Mouse (Mus musculus) spleen, postnatal 14 days (tissue): Measurements from ENCODE around the gene Bex6.
A peak's percentile ranks its signal among the peaks of the same experiment; 100 is the strongest.

Source experiments
- DNase-seq, 2 experiments: peaks; one replicate each; pipeline ENCODE4 v3.0.0; 2021 to 2022; ENCODE audit warnings: low spot score in 2 of 2

Gene Bex6

DNA sequence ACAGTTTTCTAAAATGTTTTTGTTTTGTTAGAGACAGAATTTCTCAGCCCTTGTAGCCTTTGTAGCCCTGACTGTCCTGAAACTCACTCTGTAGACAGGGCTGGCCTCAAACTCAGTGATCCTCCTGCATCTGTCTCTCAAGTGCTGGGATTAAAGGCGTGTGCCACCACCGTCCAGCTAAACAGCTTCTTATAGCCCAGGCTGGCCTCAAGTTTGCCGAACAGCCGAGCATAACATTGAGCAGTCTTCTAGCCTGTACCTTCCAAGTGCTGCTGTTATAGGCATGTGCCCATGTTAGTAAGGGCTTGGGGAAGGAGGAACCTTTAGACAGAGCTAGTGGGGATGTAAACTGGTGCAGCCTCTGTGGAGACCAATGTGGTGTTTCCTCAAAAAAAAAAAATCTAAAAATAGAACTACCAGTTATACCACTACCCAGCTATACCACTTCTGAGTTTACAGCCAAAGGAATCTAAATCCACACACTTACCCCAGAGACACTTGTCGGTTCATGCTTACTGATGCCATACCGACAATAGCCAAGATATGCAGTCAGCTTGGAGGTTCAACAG, at the start of gene Bex6:
Bex6 (plus strand) TSS at position 491 of the 569 bp plus-strand sequence.
- DNase-seq: no peak

DNA sequence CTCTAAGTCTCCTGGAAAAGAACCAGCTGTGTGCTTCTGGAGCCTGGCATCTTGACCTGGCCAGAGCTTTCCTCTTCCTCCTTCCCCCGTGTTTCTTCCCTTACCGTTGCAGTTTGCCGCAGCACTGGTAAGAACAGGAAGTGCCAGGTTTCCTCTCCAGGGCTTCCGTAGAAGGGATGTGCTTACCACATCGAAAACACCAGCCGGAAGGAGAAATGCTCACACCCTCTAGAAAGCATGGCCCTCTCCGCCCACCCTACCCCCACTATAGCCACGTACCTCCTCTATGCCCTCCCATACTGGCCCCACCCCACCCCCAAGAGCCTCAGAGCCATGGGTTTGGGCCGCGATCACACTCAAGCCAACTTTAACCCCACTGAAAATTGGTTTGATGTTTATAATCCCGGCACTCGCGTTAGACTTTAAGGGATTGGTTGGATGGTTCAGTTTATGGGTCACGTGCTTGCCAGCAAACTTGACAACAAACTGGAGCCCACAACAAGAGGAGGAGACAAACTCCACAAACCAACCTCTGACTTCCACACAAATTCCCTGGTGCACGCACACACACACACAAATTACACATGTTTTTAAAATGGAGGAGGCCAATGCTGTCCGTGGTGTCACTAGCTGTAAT, 49.3 kb upstream of the Bex6 start:
- peak in 1 of 2 experiments; percentile 46 for DNase-seq

DNA sequence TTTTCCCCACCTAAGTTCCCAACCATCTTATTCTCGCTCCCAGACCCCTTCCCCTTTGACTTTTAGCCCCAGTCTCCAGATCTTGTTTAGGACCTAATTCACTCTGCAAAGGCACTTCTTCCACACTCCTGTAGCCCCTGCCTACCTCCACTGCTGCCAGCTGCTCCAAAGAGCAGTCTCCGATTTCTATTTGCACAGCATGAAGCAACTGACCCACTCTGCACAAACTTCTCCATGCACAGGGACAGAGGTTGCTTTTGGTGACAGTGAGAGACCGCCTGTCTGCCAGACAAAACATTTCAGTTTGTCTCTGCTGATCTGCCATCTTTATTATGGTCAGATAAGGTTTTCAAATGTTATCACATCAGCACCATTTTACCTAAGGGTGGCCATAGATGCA, 46.5 kb upstream of the Bex6 start:
- DNase-seq: no peak

DNA sequence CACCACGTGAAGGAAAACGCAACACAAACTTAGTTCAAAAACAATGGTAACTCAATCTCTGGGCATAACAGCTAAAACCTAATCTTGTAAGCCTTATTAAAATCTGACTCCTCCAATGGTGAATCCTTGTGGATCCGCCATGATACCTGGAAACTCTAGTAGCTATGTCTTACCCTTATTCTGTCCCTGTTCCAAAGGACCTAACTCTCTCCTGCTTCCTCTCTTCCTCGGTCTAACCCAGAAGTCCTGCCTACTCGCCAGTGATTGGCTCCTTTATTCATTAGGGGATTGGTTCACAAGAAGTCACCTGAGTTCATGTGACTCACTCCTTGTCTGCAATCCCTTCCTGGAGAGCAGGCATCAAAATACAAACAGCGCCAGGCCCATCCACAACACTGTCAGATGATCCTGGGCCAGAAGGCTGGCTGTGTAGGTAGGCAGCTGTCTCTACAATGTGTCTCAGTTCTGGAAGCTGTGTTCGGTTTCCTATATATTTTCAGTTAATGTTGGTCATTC, 43.7 kb upstream of the Bex6 start:
- DNase-seq: no peak

DNA sequence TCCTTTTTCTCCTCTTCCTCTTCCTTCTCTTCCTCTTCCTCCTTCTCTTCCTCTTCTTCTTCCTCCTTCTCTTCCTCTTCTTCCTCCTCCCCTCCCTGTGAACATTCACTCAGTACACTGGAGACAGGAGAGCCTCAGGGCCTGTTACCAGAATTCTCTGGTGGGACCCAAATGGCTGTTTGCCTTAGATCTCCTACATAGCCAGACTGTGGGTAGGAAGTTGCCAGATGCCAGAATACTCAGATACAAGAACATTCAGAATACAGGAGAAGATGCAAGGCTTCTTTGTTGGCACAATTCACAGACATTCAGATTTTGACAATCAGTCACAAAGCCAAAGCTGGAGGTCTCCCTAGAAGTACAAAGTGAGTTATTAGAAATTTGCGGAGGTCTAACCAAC, 40.7 kb upstream of the Bex6 start:
- DNase-seq: no peak

DNA sequence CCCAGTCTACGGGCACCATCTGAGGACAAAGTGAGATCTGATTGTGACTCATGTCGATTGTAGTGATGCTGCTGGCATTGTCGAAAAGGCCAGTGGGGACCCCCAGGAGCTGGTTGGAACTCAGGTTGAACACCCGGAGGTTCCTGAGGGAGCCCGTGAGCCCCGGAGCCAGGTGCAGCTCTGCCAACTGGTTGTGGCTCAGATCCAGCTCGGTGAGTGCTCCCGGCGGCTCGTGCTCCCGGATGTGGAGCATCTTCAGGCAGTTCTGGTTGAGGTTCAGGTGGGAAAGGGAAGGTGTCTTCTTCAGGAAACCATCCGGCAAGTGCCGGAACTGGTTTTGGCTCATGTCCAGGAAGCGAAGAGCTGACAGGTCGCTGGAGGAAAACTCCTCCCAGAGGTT, 35.9 kb upstream of the Bex6 start:
- no peak for DNase-seq

GRCm38 (mm10) chr16:32144592-32144991, 35.0 kb upstream of the Bex6 start:
- DNase-seq: no peak

DNA sequence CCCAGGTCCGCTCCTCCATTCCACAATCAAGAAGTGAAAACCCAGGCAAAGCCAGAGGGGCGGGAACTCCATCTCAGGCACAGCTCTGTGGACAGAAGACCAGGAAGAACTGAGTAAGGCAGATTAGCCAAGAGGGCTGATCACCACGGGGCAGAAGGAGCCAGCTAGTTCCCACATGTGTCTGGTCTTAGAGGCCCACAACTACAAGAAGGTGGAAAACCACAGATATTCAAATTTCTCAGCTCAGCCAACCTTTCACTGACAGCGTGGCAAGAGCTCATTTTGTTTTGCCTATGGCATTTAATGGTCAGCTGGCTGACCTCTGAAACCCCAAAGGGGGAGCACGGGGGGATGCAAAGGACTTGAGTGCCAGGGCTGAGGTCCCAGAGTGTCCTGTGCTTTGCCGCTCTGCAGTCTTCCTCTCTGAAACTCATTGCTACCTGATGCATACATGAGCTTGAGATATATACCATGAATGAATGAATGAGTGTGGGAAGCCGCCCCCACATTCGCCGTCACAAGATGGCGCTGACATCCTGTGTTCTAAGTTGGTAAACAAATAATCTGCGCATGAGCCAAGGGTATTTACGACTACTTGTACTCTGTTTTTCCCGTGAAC, 31.9 kb upstream of the Bex6 start:
- DNase-seq: no peak

DNA sequence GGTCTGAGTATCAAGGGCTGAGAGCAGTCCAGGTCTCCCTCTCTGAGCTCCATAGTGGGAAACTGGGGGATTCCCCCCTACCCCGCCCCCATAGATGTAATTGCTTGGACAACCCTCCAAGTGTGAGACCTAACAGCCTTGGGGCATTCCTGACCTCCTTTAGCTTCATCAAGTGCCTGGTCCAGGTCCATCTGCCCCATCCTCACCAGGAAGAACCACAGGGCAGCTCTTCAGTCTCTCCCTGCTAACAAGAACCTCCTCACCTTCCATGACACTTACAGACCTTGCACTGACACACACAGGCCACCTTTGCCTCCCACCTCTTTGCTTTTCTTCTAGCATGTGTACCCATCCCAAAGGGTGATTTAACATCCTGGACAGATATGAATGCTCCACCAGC, 25.6 kb upstream of the Bex6 start:
- no peak for DNase-seq

DNA sequence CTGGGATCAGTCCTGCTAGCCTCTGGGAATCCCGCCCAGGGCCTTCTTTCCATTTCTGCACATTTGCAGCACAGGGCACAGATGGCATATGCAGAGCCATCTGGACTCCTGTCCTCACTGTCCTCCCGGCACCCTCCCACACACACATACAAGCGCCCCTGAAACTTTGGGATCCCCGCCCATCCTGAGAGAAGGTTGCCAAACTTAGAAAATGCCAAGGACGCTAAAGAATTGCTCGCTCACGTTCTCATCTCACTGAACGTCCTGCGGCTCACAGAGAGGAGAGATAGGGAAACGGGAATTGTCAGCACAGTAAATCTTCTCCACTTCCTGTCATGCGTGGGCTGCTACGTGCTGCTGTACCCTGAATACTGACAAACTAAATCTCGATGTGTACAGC, 25.2 kb upstream of the Bex6 start:
- DNase-seq: no peak

- DNase-seq: no peak
These were observed 22.9 kb upstream of the Bex6 start for GRCm38 (mm10) chr16:32156719-32157118.

DNA sequence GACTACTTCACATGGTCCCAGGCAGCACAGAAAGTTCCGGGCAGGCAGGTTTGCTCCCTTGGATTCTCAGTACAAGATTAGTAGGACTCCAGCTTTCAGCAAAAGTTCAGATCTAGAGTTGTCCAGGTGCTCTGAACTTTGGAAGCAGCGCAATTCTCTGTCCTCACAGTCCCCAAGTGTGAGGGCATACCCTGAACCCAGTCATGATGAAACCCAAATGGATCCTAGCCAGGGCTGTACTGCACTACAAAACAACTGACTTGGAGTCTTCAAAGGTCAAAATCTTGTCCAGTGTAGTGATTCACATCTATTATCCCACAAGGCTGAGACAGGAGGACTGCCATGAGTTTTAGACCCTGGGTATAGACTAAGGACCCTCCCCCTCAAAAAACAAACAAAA, 22.3 kb upstream of the Bex6 start:
- no peak for DNase-seq

- DNase-seq: no peak
These were observed 20.7 kb upstream of the Bex6 start for GRCm38 (mm10) chr16:32158966-32159365.

DNA sequence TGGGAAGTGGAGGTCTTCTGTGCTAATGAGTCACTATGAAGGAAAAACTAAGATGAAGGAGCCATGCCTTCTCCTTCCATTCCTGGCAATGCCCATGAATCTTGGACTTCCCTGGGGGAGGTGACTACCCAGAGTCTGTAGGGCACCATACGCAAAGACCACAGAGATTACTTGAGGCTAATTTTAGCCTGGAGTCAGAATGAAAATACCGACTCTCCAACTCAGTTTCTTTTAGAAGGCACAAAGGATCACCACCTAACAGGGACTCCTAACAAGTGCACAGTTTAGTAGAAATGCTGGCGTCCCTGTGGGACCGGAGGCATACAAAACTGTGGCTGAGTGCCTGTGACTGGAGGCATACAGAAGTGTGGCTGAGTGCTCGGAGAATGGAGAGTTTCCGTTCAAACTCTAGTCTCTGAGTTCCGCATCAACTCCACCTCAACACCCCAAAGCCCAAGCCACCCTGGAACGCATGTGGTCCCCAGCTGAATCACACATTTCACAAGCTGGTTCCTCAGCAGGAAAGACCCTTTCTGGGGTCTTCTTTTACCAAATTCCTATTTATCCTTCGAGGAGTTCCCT, 18.8 kb upstream of the Bex6 start:
- DNase-seq: no peak

GRCm38 (mm10) chr16:32163392-32163791, 16.2 kb upstream of the Bex6 start:
- peak; percentile 50 to 62 for DNase-seq

GRCm38 (mm10) chr16:32163891-32164290, 15.7 kb upstream of the Bex6 start:
- DNase-seq: no peak

GRCm38 (mm10) chr16:32164396-32165027, 15.1 kb upstream of the Bex6 start:
- no peak for DNase-seq

DNA sequence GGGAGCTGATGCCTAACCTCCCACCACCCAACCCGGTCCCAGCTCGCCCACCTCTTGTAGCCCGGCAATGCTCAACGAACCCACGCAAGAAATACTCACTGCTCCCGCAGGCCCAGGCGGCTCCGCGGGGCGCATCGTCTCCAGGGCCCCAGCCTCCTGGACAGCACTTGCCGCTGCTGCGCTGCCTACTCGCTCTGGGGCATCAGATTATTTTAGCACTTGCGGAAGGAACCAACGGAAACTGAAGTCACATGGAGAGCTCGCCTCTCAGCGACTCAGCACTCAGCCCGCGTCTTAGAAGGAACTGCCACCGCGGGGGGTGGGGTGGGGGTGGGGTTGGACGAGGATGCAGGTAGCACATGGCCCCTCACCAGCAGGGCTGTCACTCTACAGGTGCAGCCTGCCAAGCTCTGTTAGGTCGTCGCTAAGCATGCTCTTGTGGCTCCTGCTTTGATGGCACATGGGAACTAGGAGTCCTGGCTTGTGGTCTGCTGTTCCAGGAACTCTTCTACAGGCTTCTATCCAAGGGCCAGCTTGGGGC, 14.3 kb upstream of the Bex6 start, which contains the start of gene Nrros:
Nrros (minus strand) TSS at position 314 of the 541 bp plus-strand sequence.
- DNase-seq: peak; percentile 61 to 64

GRCm38 (mm10) chr16:32167819-32168545, 11.6 kb upstream of the Bex6 start:
- no peak for DNase-seq

GRCm38 (mm10) chr16:32171031-32171731, 8.4 kb upstream of the Bex6 start:
- no peak for DNase-seq

DNA sequence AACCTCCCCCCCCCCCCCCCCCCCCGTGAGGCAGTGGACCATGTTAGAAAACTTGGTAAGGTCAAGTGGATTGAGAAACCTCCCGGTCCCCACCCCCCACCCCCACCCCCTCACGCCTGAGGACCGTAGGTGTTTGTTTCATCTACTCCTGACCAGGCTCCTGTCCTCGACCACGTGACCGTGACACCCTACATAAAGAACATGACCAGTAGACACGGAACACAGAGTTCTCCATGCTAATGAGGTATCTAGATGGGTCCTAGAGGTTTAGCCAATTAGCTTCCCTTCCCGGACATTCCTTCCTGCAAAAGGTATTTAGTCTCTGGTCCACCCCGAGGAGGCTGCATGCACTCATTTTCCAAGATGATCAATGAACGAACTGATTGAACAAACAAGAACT, 6.2 kb upstream of the Bex6 start:
- DNase-seq: no peak
